Mouse (Mus musculus) forebrain, postnatal 0 days (tissue): ENCODE measurements around the gene Nt5dc1. TPM values are rescaled to one million over a fixed set of nuclear protein-coding genes. Genes with fewer than 3 reads are reported as not detected.

Experiments
- ATAC-seq: fragments of 200-750 bp; cut with Nextera tagmentation; 2 replicates; pipeline ENCODE4 v1.8.0; 2017; ENCODE audit warnings: mild to moderate bottlenecking, moderate library complexity
- DNase-seq: peaks from one replicate; pipeline ENCODE4 v3.0.0-alpha.2; 2015
- H3K27ac ChIP-seq: fragments of 300-500 bp; sonication (generic); 2 replicates; pipeline ENCODE4 v1.5.1; 2014; ENCODE audit warnings: low read depth, mild to moderate bottlenecking, antibody characterized with exemption, low read length, moderate library complexity, mixed read lengths
- H3K27me3 ChIP-seq: fragments of 300-500 bp; sonication (generic); 2 replicates; pipeline ENCODE4 v1.6.1; 2014; ENCODE audit warnings: mild to moderate bottlenecking, low read length, mixed read lengths; ENCODE audit not compliant: insufficient read depth
- H3K36me3 ChIP-seq: fragments of 300-500 bp; sonication (generic); 2 replicates; pipeline ENCODE4 v1.6.1; 2014; ENCODE audit warnings: mild to moderate bottlenecking, moderate library complexity; ENCODE audit not compliant: insufficient read depth
- H3K4me1 ChIP-seq: fragments of 300-500 bp; sonication (generic); 2 replicates; pipeline ENCODE4 v1.6.1; 2014; ENCODE audit warnings: antibody characterized with exemption; ENCODE audit not compliant: insufficient read depth
- H3K4me2 ChIP-seq: fragments of 300-500 bp; sonication (generic); 2 replicates; pipeline ENCODE4 v1.6.1; 2014; ENCODE audit warnings: low read depth, mild to moderate bottlenecking, moderate library complexity
- H3K4me3 ChIP-seq: fragments of 300-500 bp; sonication (generic); 2 replicates; pipeline ENCODE4 v1.5.1; 2014; ENCODE audit warnings: low read depth, low read length, mixed read lengths
- H3K9ac ChIP-seq: fragments of 300-500 bp; sonication (generic); 2 replicates; pipeline ENCODE4 v1.6.1; 2014; ENCODE audit warnings: mild to moderate bottlenecking
- H3K9me3 ChIP-seq: fragments of 300-500 bp; sonication (generic); 2 replicates; pipeline ENCODE4 v1.6.1; 2016; ENCODE audit warnings: low read length
- CTCF ChIP-seq: sonication (generic); IDR thresholded peaks from 2 replicates; pipeline ENCODE4 v1.5.1; 2016; ENCODE audit warnings: antibody characterized with exemption, control low read depth, low read depth
- WGBS: fragments of 180-500 bp; shearing (Covaris S2); extraction: QIAGEN DNeasy Blood & Tissue Kit; methylation state at CpG from one replicate; pipeline ENCODE4 v1.1.7; 2014; 5-methylcytosine and 5-hydroxymethylcytosine counted together
- polyA plus RNA-seq: library from polyadenylated mRNA; unstranded; fragments of >200 nt; fragmentation: Nextera tagmentation; extraction: Ambion mirVana; gene quantifications from 2 replicates; pipeline ENCODE4 v1.2.1, GENCODE M21; 2015
- total RNA-seq: library from RNA; depleted of rRNA; stranded (reverse); fragments of >200 nt; gene quantifications from 2 replicates; pipeline ENCODE4 v1.2.3, GENCODE M21; 2014; rRNA removed

The Nt5dc1 gene
- total and polyA plus RNA-seq, 2 experiments from 2014 or later = 2.0 TPM

DNA sequence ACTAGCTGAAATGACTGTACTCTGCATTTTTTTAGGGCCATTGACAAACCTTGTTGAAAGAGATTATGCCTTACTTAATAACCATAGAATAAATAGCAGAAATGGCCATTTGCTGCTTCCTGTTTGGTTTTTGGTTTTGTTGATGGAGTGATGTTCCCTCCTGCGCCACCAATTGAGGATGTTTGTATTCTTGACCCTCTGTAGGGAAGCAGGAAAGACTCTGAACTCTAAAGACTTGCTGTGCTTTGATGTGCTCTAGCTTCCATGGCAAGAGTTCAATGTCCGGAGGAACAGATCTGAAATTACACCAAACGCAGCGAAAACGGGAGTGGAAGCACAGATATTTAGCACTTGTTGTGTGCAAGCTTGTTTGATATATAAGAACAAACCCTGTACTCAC, 173.6 kb downstream of the Nt5dc1 start:
- DNase-seq = no peak
- TF ChIP-seq CTCF = no peak
- H3K9me3 ChIP-seq = no peaks in the 10 kb centered on the region
- no peak overlapping the region for H3K4me2 ChIP-seq
- no peaks in the 10 kb centered on the region; the same call in 1 of the 2 replicates for H3K4me1 ChIP-seq
- H3K27ac ChIP-seq = no peak overlapping the region
- no peak overlapping the region for H3K4me3 ChIP-seq
- no peak for ATAC-seq
- no peaks in the 10 kb centered on the region for H3K27me3 ChIP-seq
- no peak overlapping the region for H3K9ac ChIP-seq
- H3K36me3 ChIP-seq = no peaks in the 10 kb centered on the region
- WGBS = 91% methylated on average over 5 of the region's 5 CpGs

DNA sequence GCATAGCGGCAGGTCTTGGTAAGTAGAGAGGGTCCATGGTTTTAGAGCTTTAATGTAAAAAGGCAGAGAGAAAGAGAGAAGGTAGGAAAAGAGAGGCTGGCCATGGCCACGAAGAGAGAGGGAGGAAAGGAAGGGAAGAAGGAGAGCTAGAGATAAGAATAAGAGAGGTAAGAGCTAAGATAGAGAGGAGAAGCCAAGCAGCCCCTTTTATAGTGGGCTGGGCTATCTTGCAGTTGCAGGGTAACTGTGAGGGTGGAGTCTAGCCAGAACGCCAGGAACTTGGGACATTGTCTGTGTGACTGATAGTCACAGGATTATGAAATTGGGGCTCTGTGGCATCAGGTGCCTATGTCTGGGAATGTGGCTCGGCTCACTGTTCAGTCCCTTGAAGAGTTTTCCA, 179.8 kb downstream of the Nt5dc1 start:
- no peak overlapping the region for H3K4me3 ChIP-seq
- H3K27ac ChIP-seq = no peak overlapping the region
- 82% methylated on average over 4 of the region's 4 CpGs for WGBS
- no peak overlapping the region for H3K4me2 ChIP-seq
- DNase-seq = no peak
- no peaks in the 10 kb centered on the region for H3K9me3 ChIP-seq
- H3K9ac ChIP-seq = no peak overlapping the region
- TF ChIP-seq CTCF = no peak
- no peak for ATAC-seq
- no peaks in the 10 kb centered on the region for H3K4me1 ChIP-seq
- H3K27me3 ChIP-seq = no peaks in the 10 kb centered on the region
- no peaks in the 10 kb centered on the region for H3K36me3 ChIP-seq

Other genes with a start within 250 kb of the Nt5dc1 start
- 14.1 and 19.5 TPM in 2 replicates for gene Dse, start 210.8 kb downstream of the Nt5dc1 start, total RNA-seq
- gene Dse, start 210.8 kb downstream of the Nt5dc1 start, polyA plus RNA-seq = 4.8 and 5.6 TPM in 2 replicates
- gene Tspyl1, start 136.4 kb downstream of the Nt5dc1 start, total RNA-seq = 107 and 108 TPM in 2 replicates
- gene Tspyl1, start 136.4 kb downstream of the Nt5dc1 start, polyA plus RNA-seq = 128 and 138 TPM in 2 replicates
- gene Tspyl4, start 121.1 kb downstream of the Nt5dc1 start, total RNA-seq = 400 and 473 TPM in 2 replicates
- 287 and 333 TPM in 2 replicates for gene Tspyl4, start 121.1 kb downstream of the Nt5dc1 start, polyA plus RNA-seq
- 0.52 TPM in 1 of 2 replicates, not detected in the other for gene Col10a1, start 28.6 kb downstream of the Nt5dc1 start, total RNA-seq
- gene Col10a1, start 28.6 kb downstream of the Nt5dc1 start, polyA plus RNA-seq = 0.04 and 0.12 TPM in 2 replicates
- gene Frk, start 64.8 kb upstream of the Nt5dc1 start, total RNA-seq = 0.86 and 0.92 TPM in 2 replicates
- gene Frk, start 64.8 kb upstream of the Nt5dc1 start, polyA plus RNA-seq = 0.54 and 0.80 TPM in 2 replicates